Mouse (Mus musculus) right cerebral cortex, postnatal 14 days (tissue): ENCODE measurements at regions not wholly inside any gene's neighbourhood (a gene's known extent, or its start where the extent isn't known, plus 50 kb on each side); places are given as distances from the start of the nearest gene placed in this dataset.

Experiments used
- DNase-seq: peaks from one replicate; pipeline ENCODE4 v3.0.0; 2022

GRCm38 (mm10) chr2:116980692-116981091, 102.2 kb downstream of the Tmco5 start:
- no peak for DNase-seq

DNA sequence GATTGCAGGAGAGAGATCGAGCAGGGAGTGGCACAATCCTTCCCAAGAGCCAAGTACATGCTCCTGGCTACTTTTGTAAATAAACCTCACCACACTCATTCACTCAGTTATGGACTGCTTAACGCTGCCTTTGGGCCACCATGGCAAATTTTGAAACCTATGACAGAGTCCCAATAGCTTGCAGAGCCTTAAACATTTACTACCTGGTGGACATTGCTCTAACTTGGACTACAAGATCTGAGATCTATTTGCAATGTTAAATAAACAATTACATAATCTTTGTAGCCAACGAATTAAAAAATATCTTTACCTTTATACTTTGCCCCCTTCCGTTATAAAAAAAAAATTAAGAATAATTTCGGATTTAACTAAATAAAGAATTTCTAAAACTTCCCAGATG, 104.9 kb downstream of the Tmco5 start:
- DNase-seq, result no peak

DNA sequence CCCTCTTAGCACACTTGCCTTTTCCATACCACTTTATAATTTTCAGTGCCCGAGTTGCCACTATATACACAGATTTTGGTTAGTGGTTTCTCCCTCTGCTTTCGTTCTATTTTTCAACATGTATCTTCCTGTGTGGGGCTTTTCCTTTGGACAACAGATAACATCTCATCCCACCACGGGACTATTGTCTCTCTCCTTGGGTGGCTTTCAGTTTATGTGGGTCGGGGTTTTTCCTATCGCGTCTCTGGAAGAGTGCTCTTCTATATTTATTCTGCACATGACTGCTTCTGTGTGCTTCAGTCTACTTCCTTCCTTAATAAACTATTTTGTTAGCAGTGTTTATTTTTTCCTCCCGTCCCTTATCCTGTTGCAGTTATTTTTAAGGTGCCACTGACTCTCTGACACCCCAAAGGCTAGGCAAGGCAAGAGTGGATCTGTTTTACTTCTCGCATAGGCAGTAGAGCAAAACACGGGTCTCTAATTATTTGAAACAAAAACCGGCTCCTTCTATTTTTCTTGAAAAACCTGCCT, 105.4 kb downstream of the Tmco5 start:
- no peak for DNase-seq

DNA sequence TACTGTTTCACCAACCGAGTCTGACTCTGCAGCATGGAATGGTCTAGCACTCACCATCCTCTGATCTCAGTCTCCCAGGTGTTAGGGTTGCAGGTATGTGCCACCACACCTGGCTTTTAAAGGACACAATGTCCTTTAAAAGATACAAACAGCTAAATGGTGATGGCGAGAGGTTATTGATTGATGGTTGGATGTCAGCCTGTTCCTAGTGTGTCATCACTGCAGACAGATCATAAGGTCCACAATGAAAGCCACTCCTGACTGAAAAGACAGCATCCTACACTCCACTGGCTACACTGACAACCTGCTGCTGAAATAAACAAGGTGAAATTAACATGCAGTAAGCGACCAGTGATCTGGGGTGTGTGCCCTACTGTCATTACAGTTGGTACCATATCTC, 106.1 kb downstream of the Tmco5 start:
- no peak for DNase-seq

GRCm38 (mm10) chr2:116985549-116985948, 107.1 kb downstream of the Tmco5 start:
- no peak for DNase-seq

DNA sequence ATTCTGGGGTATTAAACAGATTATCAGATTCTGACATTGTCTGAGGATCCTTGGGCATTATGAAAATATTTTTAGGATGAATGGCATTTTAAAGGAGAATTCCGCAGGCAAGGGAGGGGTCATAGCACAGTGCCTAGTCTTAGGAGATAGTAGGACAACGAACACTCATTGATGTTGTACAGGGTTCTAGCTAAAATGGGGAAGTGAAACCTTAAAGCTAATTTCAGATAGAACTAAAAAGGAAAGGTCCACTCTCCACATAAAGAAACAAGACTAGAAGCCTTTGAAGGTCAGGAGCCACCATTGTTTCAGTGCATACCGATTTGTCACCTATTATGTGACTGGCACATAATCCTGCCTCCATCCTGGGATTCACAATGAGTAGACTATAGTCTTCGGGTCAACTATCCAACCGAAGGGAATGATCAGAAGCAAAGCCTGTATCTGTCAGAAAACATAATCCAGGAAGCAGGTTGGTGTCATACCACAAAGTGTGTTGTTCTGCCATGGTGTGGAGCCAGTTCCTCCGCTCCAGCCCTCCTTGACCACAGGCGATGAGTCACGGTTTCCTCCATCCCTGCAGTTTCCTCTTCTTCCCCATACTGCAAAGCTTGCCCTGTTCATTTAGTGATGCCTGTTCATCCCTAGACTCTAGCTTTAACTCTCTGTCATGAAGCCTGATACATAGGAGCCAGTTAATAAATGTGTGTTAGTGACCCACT, 110.6 kb downstream of the Tmco5 start:
- no peak for DNase-seq

DNA sequence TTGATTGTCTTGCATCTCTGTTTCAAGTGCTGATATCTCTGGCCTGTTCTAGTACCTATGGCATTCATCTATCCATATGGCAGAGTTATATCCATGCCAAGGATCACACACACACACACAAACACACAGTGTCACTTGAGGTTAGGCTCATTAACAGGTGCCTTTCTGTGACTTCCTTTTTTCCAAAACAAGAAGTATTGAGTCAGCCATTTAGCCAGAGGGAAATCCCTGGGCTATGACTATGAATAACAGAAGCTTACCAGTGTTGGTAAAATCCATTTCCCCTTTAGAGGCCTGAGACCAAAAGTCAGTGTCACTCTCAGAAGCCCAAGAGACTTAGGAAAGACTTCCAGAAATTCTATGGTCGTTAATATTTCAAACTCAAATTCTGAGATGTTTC, 111.6 kb downstream of the Tmco5 start:
- no peak for DNase-seq

- DNase-seq, result no peak
These were observed 113.1 kb downstream of the Tmco5 start for GRCm38 (mm10) chr2:116991561-116992042.

GRCm38 (mm10) chr2:116993724-116994123, 115.2 kb downstream of the Tmco5 start:
- no peak for DNase-seq

DNA sequence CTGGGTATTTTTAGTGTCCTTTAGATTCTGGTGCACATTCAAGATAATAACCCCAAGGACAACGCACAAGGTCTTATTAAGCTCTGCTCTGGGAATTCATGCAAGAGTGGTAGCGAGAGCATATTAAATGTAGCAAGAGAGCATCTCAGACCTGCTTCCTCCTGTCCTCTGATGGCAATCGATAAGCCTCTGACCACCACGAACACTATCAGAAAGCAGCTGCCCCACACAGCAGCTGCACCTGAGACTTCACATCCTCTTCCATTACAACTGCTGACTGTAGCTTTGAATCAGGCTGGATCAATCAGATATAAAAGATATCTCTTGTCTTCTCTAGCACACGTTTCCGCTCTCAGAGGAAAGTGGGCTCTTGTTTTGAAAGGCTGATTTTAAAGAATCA, 117.8 kb downstream of the Tmco5 start:
- DNase-seq, result no peak

DNA sequence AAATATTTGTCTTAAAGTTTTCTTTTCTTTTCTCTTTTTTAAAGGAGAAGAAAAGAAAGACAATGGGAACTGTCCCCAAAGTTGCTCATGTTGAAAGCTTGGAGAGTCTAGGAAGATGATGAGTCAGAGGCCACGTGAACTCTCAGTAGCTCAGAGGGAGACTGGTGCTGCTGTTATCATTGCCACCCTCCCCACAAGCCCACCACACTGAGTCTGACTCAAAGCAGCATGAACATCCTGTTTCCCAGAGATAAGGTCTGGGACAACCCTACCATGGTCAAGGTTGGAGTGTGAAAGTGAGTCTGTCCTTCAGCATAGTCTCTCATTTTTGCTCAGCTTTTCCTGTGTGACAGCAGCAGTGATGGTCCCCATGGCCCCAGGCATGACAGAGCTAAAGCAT, 120.3 kb downstream of the Tmco5 start:
- DNase-seq, result no peak

GRCm38 (mm10) chr2:116999592-116999991, 121.1 kb downstream of the Tmco5 start:
- DNase-seq, result no peak

GRCm38 (mm10) chr2:117003976-117004375, 117.2 kb upstream of the Spred1 start:
- no peak for DNase-seq

DNA sequence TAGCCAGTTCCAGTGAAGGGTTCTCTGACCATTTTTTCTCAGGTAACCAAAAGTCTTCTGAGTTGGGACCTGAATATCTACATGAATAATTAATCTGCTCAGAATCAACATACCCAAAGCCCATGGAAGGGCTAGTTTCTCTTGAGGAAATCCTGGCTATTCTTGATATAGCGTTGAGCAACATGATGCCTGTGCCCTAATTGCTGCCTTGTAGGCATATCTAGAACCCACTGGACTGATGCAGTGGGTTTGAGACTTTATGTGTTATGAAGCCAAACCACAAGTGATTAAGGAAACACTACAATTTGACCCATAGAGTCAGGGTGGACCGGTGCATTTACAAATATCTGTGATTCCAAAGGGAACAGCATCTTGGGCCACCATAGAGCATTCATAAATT, 114.3 kb upstream of the Spred1 start:
- DNase-seq, result no peak

DNA sequence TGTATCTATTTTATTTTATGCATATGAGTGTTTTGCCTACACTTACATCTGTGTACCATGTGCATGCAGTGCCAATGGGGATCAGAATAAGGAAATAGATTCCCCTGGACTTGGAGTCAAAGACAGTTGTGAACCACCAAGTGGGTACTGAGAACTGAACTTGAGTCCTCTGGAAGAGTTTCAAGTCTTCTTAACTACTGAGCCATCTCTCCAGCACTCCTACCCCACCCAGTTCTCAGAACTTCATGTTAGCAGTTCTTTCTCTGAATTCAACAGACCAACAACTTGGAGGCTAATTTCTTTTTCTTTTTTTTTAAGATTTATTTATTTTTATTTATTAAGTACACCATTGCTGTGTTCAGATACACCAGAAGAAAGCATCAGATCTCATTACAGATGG, 112.3 kb upstream of the Spred1 start:
- no peak for DNase-seq

GRCm38 (mm10) chr2:117010001-117010400, 111.2 kb upstream of the Spred1 start:
- DNase-seq, result no peak

DNA sequence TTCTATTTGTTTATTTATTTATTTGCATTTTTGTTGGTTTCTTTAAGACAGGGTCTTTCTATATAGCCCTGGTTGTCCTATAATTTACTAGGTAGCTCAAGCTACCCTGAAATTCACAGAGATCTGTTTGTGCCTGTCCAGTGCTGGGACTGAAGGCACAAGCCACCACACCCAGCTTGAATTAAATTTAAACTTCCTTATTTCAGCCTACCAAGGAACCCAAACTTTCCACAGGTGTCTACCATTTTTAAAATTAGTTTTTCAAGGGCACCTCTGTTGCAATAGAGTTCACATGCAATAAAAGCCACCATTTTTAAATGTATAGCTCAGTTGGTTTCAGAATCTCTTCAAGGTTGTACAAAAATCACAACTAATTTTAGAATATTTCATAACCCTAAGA, 110.2 kb upstream of the Spred1 start:
- no peak for DNase-seq

GRCm38 (mm10) chr2:117017921-117018651, 103.1 kb upstream of the Spred1 start:
- DNase-seq, result no peak

- peak; percentile 33 for DNase-seq
These were observed 102.1 kb upstream of the Spred1 start for GRCm38 (mm10) chr2:117018917-117019538.

- DNase-seq, result no peak
These were observed 101.6 kb upstream of the Spred1 start for GRCm38 (mm10) chr2:117019552-117019951.

- no peak for DNase-seq
These were observed 99.4 kb upstream of the Spred1 start for GRCm38 (mm10) chr2:117021787-117022186.

DNA sequence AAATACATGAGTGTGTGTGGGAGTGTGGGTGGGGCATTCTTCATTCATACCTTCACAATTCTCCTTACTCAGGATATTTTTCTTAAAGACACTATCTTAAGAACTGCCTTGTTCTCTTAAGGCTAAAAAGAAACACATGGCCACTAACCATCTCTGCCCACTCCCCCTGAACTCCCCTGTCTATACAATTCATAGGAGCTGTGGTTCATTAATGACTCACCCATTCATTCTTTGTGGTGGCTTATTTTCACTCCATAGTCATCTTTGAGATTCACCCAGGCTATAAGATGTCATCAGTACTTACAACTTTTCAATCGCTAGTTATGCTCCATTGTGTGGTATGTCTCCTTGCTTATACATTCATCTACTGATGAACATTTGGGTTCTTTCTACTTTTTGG, 97.7 kb upstream of the Spred1 start:
- no peak for DNase-seq

DNA sequence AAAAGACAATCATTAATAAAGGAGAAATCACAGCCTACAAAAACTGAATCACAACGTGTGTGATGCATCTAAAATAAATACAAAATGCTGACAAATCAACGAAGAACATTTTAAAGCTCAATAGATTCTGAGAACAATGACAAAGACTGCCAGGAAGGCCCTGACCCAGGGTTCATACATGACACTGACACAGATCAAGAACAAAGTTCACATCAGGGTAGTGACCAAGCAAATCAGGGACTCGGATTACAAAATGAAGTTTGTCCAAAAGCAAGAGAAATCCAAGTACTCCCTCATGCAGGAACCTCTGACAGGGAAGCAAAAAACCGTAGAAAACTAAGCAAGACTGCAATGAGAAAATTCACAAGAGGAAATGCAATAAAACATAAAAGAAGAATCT, 94.1 kb upstream of the Spred1 start:
- no peak for DNase-seq

GRCm38 (mm10) chr2:117028771-117029170, 92.4 kb upstream of the Spred1 start:
- DNase-seq, result no peak
